Mouse (Mus musculus): Measurements from ENCODE around the gene Erp29.

DNA sequence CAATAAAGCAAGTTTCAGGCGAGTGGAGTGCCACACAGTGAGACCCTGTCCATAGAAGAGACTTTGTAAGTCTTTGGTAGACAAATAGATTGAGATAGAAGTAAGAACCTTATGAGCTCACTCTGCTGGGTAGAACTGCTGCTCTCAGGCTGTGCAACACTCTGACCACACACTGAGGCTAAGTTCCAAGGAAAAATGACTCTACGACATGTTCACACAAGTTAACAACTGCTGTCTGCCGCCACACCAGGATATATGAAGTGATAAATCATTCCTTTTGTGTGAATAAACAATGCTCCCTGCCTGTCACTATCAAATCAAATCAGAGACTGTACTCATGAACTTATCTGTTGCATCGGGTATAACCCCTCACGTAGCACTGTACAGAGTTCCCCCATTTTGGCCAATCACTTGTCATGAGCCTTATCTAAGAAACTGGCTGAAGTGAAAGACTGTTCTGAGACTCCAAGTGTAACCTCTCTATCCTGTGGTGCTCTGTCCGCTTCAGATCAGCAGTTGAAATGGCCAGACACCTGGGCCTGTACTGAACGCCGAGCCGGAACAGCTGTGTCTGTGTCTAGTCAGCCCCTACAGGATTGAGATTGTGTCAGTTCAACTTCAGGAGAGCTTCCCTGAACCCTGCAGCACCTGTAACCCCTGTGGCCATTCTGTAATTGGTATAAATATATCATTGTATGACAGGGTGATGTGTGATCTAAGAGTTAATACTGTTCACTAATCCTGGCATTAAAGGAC lies 3.4 kb upstream of the Erp29 start:
- TF ChIP-seq CTCF (IDR thresholded peaks at IDR 0.05; ENCODE audit: low read depth): no peak
- TF ChIP-seq EP300 (optimal IDR thresholded peaks at IDR 0.05): no peak

All from stomach, postnatal 0 days (tissue).